Mouse (Mus musculus): Measurements from ENCODE around the gene Nrxn1.
A peak's percentile ranks its signal among the peaks of the same experiment; 100 is the strongest.
"Not testable (repeated sequence)": the region's sequence is repeated elsewhere in the genome, so short reads cannot be mapped to it uniquely, and the experiment has no call there.

Nrxn1 gene

DNA sequence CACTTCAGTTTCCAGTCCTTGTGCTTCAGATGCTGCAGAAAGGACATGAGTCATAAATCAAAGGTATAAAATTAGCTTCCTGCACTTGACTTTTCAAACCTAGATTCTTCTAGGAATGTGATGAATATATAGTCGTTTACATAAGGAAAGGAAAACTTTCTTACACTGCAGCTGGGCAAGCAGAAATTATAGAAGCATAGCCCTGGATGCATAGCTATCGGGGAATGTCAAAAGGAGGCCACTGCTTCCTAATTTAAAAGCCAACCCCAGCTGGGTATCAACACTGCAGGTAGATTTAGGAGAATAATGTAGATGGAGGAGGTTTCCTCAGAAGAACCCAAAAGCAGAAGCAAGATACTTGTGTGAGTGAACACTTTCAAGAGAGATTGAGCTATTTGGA lies 523.0 kb downstream of the Nrxn1 start:
- no peak for DNase-seq

DNA sequence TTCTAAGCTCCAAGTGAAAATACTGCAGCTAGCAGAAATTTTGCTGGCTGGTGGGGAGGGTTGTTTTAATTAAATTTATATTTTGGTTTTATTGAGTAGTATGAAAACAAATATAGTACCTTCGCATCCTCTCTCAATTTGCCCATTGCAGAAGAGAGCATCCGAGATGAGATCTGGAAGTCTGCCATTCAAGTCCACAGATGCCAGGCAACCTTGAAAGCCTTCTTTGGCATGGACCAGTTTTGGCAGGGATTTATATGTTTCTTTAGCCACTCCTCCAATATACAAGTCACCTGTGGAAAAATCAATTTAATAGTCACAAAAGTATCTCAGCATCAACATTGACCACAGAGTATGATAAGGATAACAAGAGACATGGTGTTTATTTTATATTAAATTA lies 527.7 kb downstream of the Nrxn1 start:
- no peak for DNase-seq

DNA sequence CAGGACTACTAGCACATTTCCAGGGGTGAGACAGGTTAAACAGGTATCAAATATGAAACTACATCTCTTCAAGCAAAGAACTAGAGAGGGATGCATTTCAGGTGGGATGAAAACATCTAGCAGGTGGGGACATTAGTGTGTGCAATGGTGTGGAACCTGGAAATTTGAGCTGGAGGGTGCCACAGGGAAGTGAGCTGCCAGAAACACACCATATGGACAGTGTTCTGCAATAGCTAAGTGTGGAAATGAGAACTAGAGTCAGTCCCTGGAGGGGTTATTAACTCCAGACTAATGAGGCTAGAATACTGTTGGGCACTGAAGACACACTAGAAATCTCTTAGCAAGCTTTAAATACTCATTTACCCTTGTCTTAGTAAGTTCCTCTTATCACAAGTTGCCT lies 536.5 kb downstream of the Nrxn1 start:
- DNase-seq, result no peak

DNA sequence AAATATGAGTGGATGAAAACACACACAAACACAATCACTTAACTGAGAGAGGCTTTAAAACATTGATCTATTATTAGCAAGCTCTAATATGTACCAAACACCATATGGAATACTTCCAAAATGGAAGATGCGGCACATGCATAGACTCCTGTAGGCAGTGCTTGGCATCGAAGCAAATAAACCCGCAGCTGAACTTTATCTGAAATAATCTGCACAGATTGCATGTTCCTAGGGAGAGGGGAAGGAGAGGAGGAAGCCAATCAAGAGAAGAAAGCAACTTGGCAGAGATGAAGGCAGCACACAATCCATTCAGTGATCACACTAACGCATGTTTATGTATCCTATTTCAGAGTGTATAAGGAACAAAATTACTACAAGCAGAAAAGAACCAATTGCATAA lies 542.5 kb downstream of the Nrxn1 start:
- no peak for DNase-seq

DNA sequence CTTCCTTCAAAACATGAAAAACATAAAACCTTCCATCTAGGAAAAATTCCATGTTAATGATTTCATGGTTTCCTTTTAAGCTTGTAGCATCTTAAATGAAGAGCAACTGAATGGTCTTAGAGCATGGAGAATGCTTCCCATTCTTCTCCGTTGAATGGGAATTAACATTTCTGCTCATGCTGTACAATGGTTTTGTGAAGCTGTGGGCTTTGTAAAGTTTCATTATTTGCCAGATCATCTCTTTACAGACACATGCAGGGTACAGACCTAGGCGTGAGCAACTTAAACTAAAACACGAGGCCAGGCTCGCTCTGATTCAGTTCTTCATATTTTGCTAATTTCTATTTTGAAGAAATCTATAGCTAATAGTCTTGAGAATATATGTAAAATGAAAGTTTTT lies 546.1 kb downstream of the Nrxn1 start:
- DNase-seq, result no peak

DNA sequence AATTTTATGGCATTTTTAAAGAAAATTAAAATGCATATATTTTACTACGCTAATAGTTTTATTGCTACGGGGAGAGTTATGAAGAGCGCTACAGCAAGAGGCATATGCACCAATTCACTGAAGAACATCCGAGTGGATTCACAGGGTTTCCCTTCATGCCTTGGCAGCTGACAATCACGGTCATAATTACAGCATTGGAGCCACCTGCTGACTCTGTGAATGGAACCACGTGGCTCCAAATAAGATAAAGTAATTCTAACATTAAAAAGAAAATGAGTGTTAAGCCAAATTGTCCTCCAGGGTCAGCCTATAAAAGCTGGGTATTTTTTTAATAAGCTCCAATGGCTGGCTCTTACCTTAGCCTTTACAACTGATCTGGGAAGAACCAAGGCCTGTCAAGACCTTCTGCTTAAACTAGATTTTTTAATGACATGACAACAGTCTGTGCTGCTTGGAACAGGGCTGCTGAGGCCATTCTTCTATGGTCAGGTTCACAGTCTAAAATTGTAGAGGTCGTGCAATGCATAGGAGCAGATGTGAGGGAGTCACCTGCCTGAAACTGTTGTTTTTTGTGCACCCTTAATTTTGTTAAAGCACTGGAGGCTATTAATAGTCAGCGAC lies 548.1 kb downstream of the Nrxn1 start:
- DNase-seq, result no peak

DNA sequence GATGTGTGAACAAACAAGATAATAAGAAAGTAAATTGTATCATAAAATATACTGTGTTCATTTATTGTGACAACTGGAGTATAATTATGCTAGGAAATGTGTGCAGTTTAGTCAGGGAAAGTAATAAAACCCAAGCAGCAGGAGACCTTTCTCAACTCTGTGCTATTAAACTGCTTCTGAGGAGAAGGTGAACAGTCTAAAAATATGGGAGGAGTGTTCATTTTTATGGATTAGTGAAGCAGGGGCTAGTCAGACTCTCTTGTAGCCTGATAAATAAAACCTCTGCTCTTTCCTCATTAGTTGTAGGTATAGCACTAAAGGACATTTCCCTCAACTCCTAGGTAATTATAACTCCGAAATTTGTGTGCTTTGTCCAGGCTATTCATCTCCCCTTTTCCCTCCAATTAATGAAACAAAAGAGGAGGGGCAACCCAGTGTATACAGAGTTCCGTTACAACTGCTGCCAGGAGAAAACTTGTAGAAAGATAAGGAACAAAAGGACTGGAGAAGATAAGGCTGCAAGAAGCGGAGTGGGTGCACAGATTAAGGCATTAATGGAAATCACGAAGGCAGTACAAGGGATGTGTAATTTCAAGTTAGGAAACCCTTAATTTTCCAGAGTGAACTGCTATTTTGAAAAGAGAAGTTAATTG lies 548.8 kb downstream of the Nrxn1 start:
- DNase-seq, result no peak

DNA sequence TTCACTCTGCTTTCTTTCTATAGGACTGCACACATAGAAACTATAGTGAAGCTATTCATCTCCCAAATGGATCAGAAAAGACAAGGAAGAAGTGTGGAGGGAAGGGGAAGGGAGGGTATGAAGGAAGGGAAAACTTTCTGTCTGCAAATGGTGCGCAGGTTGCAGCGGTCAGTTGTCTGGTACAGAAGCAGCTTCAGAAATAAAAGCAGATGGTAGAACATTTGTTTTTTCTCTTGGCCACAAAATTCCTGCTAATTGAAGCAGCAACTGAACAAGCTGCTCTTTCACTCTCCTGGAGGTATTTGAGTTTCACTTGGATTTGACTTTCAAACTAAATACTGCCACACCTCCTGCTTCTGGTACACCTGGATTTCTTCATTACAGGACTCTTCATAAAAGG lies 561.4 kb downstream of the Nrxn1 start:
- no peak for DNase-seq

DNA sequence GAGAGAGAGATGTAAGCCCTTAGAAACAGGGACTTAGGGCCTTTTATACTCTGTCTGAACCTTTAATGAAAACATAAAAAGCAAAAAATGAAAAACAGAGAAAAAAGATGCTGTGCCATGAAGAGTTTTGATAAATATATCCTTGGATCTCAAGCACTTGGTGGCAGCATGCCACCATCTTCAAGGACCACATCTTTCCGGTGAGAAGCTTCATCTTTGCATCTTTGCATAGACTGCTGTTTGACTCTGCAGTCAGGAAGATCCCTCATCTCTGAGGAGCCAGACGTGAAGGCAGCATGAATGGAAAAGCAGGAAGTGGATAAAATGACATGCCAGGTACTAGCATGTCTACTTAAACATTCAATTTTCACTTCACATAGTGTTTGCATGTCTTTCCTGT lies 586.8 kb downstream of the Nrxn1 start:
- DNase-seq, result peak; percentile 20

DNA sequence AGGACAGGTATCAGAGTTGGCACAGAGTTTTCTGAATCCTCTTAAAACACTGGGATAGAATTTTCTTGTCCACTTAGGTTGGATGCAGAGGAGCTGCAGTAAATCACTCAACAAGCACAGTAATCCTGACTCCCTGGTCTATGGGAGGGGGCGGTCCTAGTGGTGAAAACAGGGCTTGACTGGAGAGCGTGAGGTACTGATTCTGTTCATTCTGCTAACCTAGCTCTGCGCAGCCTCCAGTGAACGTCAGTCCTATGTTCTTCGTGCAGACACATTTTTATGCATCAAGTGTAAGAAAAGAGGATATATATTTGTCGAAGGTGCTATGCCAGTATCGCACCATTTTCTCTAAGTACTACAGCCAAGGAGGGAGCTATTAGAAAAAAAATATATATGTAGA lies 588.9 kb downstream of the Nrxn1 start:
- DNase-seq, result not testable (repeated sequence)

DNA sequence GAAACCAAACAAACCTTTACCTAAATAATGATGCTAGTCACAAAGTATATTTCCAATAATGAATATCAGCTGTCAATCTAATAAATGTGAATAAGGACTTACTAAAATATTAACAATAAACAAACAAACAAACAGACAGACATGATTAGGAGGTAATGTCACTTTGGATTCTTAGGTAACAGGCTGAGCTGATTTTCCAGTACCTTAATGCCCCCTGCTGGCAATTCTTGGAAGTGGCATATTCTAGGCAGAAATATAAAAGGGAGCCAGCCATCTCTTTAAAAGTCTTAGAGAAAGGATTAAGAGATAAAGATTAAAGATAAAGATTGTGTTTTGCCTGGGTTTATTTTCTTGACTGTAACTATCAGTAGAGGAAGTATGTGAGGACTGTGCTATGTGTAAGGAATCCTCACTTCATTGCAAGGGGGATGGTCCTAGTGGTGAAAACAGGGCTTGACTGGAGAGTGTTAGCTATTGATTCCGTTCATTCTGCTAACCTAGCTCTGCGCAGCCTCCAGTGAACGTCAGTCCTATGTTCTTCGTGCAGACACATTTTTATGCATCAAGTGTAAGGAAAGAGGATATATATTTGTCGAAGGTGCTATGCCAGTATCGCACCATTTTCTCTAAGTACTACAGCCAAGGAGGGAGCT lies 591.7 kb downstream of the Nrxn1 start:
- DNase-seq, result peak; percentile 60

DNA sequence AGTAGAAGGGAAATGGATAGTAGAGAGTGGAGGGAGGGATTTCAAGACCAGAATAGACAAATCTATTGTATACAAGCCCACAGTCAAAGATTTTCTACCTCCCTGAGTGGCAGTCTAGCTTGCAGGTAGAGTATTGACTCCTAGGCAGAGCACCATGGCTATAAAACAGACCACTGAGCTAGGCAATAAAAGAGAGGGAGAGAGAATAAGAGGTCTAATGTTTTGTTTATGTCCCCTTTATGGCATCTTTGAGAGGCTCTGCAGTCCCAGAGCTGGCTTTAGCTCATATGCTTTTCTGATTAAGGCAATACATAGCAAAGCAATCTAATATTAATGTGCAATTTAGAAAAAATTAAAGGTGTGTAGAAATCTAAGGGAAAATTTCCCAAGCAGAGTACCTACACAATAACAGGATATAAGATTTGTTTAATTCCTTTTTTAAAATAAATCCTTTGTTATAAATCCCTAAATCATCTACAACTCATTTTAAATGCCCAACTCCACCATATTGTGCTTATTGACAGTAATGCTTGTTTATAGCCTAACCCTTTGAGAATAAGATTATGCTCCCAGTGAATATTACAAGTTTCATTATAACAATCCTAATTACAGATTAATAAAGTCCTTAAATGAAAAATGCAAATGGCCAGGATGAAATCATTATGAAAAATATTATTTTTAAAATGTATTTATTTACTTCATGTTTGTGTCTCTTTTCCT lies 613.2 kb downstream of the Nrxn1 start:
- no peak for DNase-seq

DNA sequence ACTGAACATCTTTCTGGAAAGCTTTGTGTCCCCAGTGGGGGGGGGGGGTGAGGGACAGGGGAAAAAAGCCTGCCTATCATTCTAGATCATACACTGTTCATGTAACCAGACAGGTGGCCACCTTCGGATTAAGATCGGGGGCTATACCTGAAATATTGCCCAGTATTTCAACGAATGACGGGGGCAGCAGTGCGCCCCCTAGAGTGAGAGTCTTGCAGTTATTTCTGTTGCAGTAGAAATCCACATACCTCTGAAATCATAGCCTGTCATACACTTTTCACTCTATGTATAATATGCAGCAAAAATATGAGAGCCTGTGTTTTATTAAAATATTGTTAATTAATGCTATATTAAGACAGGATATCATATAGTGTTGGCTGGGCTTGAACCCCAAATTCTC lies 636.1 kb downstream of the Nrxn1 start:
- DNase-seq, result no peak

DNA sequence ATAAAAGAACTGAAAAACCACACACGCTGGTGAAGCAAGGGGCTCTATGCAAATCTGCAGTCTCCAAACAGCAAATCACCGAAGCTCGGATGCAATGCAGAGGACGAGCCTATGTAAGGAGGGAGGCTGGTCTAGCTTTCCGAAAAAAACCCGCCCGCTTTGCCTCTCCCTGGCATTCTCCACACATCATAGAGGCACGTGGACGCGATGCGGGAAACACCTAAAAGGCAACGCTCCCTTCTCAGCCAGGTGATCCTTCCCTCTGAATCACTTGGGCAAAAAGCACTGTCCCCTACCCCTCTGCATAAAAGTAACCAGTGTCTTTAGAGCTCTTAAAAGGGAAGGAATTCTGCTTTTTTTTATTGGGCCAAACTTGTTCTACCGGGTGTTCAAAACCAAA lies 637.0 kb downstream of the Nrxn1 start:
- DNase-seq, result peak; percentile 71

DNA sequence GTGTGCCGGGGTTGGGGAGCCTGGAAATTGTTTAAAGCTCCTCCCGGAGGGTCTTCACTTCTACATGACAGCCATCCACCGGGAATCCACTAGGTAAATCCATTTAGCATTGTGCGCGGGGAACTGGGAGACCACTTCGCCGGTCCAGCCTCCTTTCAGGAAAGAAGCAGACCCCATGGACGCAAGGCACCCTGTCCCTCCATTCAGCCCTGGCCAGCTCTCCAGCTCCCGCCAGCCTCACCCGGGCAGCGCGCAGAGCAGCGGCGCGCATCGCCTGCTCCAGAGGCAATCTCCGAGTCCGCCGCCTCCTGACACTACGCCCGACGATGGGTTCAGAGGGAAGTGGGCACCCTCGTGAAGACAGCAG lies 637.5 kb downstream of the Nrxn1 start:
- peak; percentile 65 for DNase-seq

DNA sequence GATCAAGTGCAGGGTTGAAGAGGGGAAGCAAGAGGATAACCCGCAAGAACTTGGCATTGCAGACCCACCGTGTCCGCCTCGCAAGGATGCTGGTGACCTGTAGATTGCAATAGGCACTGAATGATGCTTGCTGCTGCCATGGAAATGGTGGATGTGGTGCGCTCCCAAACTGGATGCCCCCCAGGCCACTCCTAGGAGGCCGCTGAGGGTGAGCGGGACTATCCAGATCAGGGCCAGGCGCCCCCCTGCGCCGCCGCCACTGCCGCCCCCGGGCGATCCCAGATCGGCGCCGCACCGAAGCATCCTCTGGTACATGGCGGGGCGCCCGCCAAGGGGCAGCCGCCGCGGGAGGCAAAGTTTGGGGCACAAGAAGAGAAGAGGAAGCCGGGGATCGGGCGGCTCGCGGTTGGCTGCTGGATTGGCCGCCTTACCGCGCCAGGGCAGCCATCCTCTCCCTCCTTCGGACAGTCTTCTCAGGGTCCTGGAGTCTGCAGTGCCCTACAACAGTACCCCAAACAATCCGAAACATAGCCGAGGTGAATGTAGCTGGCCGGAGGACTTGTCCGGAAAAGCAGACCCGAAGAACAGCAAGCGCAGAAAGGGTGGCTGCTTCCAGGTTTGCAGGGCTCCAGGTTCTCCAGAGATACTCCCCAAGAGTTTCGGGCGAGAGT lies 638.0 kb downstream of the Nrxn1 start:
- peak; percentile 44 for DNase-seq

DNA sequence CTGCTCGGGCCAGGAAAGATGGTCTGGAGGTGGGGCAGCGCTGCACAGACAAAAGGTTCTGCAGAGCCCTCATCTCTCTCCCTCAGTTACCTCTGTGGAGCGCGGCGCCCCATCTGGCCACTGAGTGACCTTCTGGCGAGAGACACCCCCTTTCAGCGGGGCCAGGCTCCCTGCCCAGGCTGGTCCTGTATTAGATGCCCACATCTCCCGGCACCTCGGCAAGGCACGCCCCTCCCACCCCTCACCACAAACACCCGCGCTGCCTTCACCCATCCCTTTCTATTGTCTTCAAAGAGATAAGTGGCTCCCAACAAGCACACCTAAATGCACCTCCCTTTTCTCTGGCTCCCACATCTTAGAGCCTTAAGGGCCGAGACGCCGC lies 638.5 kb downstream of the Nrxn1 start:
- peak; percentile 51 for DNase-seq

DNA sequence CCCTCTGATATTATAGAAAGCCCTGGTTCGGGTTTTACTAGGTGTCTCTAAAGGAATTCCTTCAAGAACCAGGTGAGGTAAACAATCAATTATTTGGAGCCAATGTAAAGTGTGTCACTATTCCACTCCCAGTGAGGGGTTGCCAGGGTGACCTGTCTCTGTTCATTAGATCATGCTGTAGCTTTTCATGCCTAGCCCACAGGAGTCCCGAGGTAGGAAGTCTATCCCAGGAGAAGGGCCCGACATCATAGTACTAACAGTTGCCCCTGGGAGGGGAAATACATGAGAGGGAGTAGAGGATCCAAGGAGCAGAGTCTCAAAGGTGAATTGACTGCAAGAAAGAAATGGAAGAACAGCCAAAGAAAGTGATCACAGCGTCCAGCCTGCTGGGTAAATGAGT lies 639.6 kb downstream of the Nrxn1 start:
- no peak for DNase-seq

DNA sequence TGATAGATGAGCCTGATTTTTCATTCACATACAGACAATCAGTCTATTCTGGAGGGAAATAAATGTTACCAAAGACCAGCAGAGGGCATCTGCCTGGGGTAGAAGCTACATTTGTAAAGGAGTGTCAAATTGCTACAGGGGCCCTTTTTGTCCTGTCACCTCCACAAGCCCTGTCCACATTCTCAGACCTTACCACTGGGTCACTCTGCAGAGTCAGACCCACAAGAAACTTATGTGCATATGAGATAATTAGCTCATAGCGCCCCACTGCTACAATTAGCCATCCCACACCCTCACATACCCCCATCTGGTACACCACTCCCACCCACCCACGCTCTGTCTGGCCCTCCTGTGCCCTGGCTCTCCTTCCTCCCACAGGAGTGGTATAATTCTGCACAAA lies 640.1 kb downstream of the Nrxn1 start:
- peak; percentile 28 for DNase-seq

DNA sequence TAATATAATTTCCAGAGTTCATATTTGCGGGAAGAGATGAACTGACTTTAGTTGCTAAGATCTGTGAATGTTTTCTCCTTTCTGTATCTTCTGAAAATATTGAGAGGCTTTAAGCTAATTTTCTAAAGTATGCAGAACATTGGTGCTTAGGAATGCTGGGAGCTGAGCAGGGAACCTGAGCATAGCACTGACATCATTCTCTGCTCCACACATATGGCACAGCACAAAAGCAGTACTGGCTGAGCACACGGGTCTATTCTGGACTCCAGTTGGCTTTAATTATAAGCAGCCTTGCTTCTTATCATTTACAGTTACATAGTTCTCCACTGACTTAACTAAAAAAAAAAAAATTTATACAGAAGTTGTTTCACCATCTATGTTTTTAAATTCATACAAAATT lies 641.5 kb downstream of the Nrxn1 start:
- no peak for DNase-seq

DNA sequence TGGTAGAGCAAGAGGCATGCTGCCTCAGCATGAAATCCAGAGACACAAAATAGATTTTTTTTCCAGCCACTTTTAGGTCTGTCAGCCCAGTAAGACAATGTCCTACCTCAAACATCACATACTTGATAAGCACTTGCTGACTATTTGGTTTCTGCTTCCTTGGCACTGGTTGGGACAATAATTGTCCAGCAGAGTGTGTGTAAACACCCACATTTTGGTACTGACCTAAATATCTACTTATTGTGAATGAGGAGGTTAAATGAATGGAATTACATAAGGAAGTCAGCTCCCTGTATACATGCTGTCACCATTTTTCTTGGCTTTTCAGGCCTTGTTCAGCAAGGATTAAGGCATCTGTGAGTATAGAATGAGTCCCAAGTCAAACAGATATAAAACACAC lies 649.8 kb downstream of the Nrxn1 start:
- no peak for DNase-seq

DNA sequence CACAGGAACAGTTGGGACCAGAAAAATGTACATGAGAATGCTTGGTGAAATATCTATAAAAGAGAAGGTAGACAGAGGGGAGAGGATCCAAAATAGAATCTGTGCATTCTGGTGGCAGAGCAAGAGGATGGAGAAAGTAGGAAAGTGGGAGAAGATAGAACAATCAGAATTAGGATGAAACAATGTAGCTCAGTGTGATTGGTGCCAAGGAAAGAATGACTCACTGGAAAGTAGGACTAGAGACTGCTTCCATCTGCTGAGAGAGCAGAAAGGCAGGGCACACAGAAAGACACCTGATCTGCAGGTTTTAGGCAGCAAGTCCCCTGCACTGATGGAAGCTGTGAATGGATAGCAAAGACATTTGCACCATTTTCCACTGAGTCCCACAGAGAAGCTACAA lies 657.0 kb downstream of the Nrxn1 start:
- peak; percentile 41 for DNase-seq

DNA sequence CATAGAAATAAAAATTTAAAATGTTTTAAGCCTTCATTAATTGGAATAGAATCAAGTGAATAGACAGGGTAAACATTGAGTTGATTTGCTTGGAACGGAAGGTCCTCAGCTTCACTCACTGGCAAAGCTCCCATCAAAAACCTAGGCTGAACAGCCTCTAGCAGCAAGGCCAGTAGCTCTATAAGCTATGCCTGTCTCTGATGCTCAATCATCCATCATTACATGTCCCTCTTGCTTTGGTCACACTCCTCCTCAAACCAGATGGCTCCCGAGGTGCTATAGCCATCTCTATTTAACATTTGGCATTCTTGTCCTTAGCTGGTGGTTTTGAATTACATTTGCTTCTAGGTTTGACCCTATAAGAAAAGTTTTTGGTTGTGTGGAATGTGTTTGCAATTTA lies 657.5 kb downstream of the Nrxn1 start:
- no peak for DNase-seq

DNA sequence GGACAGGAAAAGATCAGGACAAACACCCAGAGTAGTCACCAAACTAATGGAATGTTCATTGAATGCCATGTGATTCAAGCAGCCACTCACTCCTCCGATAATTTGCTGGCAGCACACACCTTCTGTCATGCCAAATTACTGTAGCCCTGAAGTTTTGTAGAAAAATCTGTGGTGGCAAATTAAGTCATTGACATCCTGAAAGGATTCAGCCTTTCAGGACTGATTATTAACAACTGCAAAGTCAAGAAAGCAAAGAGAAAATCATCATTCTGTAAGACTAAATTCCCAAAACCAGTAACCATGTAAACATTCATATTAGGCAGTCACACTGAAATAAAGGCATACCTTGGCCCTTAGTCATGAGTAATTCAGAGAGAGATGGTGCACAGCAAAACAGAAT lies 662.7 kb downstream of the Nrxn1 start:
- DNase-seq, result no peak
